Mouse (Mus musculus): ENCODE results near the gene Ifrd1. TPM values are rescaled to one million over a fixed set of nuclear protein-coding genes. Genes with fewer than 3 reads are reported as not detected.

The Ifrd1 gene
- polyA plus RNA-seq, 1 experiment from 2014 or later = 105 TPM

DNA sequence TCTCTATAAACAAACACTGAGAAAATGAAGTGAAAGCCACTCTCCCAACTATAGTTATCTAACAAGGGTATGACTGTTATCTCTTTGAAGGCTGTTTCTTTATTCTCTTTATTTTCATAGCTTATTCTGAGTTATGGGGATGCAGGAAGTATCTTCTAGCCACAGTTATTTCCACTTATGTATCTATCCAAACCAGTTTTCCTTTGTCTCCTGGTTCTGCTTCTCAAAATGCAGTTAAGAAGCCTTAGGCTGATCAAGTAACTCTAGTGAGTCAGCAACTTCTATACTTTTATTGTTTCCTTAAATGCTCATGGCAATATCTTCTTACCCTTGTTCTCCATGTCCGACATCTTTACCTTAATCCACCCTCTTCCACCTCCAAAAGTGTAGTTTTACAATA, 16.1 kb downstream of the Ifrd1 start:
- Histone ChIP-seq H3K4me3 (no peak overlapping the region), H3K4me2 (no peak overlapping the region), H3K9me3 (no peaks in the 10 kb centered on the region), H3K4me1 (no peaks in the 10 kb centered on the region), H3K36me3 (no peaks in the 10 kb centered on the region), H3K27me3 (no peaks in the 10 kb centered on the region), H3K27ac (no peak overlapping the region), H3K9ac (no peak overlapping the region)
- ATAC-seq (ENCODE audit: insufficient number of reproducible peaks, low FRiP score, low TSS enrichment, low read depth) = no peak
- WGBS = 83% methylated on average over 1 of the region's 1 CpGs

DNA sequence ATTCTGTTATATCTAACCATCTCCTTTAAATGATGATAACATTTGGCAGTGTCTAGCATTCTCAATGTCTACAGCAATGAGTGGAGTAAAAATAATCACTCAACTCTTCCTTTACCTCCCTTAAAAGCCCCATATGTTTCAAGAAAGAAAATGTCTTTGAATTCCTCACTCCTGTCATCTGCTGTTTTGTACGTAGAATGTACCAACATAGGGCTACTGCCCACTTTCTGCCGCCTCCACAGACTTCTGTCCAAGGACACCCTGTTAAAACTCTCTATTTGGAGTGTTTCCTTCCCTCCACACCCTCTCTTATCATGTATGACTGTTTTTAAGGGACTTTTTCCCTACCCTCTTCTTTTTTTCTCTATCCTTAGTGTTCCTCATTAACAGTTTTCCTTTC, 16.7 kb downstream of the Ifrd1 start:
- 90% methylated on average over 2 of the region's 2 CpGs for WGBS
- no peak overlapping the region for H3K9ac ChIP-seq

DNA sequence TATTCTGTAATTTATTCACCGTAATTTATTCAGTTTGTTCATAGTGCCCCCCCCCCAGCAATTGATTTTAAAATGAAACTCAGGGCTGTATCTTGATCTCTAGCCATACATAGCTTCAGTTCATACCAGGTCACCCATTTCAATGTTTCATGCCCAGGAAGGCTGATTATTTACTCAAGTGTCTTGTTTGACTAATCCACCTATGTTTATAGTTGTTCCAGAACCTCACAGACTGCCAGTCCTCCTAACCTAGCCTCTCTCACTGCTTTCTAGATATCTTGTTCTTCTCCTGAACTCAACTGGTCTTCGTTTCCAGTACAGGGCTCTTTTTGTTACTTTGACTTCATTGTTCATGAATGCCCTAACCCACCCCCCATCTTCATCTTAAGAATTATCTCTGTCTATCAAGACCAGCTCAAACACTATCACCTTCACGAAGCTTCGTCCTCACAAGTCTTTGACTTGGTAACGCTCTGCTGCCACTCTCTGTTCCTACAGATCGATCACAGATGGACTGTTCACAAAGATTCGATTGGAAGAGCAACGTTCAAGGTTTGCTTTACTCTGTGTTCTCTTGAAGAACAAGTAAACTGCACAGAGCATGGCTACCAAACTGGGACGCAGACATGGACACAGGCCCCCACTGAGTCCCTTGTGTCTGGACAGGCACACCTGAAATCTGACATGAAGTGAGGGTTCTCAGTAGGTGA, 24.0 kb downstream of the Ifrd1 start:
- Histone ChIP-seq H3K4me1 (peaks cover 6% of the 10 kb centered on the region), H3K27me3 (no peaks in the 10 kb centered on the region), H3K36me3 (no peaks in the 10 kb centered on the region), H3K4me3 (no peak overlapping the region), H3K9me3 (no peaks in the 10 kb centered on the region), H3K4me2 (no peak overlapping the region), H3K9ac (no peak overlapping the region), H3K27ac (no peak overlapping the region)
- 95% methylated on average over 9 of the region's 9 CpGs for WGBS
- no peak for ATAC-seq (ENCODE audit: insufficient number of reproducible peaks, low FRiP score, low TSS enrichment, low read depth)

More for the DNA sequence above, 16.7 kb downstream of the Ifrd1 start:
- H3K4me2 ChIP-seq = no peak overlapping the region
- no peak overlapping the region for H3K4me3 ChIP-seq
- no peaks in the 10 kb centered on the region for H3K9me3 ChIP-seq
- H3K36me3 ChIP-seq = no peaks in the 10 kb centered on the region
- ATAC-seq (ENCODE audit: insufficient number of reproducible peaks, low FRiP score, low TSS enrichment, low read depth) = no peak
- H3K27ac ChIP-seq = no peak overlapping the region
- H3K27me3 ChIP-seq = no peaks in the 10 kb centered on the region
- no peaks in the 10 kb centered on the region for H3K4me1 ChIP-seq

DNA sequence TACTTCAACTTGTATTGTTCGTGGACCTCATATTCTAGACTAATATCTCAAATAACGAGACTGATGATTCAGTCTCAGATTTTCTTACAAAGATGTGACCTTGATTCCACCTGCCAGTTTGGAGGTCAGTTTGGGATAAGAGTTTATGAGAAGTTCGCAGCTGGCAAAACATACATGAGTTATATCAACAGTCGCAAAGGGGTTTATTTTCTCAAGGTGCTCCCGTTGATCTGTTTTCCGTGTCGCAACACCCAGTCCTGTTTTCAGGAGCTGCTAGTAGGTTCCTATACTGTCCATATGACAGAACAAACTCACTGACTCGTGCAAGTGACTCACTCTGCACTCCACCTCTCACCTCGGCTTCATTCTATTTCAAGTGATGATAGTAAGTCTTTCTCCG, 24.6 kb downstream of the Ifrd1 start:
- Histone ChIP-seq H3K36me3 (no peaks in the 10 kb centered on the region), H3K9me3 (no peaks in the 10 kb centered on the region), H3K4me2 (peak overlapping the region; percentile 62), H3K4me3 (peak overlapping the region; percentile 95), H3K27me3 (no peaks in the 10 kb centered on the region), H3K27ac (peak overlapping the region; percentile 76), H3K9ac (peak overlapping the region; percentile 46), H3K4me1 (peaks cover 6% of the 10 kb centered on the region)
- ATAC-seq (ENCODE audit: insufficient number of reproducible peaks, low FRiP score, low TSS enrichment, low read depth) = no peak
- WGBS = 48% methylated on average over 10 of the region's 10 CpGs

DNA sequence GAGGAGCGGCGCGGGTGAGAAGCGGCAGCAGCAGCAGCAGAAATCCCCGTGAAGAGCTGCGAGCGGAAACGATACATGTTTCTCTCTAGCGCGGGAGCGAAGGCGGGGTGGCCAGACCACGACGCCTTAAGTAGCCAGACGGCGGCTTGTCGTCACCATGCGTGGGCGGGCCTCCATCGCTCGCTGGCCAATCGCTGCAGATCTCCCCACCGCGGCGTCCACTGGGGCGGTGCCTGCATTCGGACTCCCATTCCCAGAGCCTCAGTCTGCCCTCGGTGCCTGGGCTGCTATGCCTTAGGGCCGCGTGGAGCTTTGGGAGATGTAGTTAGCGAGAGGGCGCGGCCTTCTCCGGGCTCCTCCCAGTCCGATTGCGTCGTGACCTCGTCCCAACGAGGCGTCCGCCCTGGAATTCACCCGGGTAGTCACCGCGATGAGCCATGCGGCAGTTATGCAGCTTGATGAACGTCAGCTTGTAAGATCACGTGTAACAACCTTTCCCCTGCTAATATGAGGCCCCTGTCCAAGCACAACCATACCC, 25.2 kb downstream of the Ifrd1 start:
- Histone ChIP-seq H3K27me3 (no peaks in the 10 kb centered on the region), H3K9me3 (no peaks in the 10 kb centered on the region), H3K27ac (peak overlapping the region; percentile 96), H3K4me1 (peaks cover 6% of the 10 kb centered on the region), H3K4me3 (peak overlapping the region; percentile 95), H3K9ac (peak overlapping the region; percentile 82), H3K4me2 (peak overlapping the region; percentile 62), H3K36me3 (no peaks in the 10 kb centered on the region)
- peak; percentile 99 for ATAC-seq (ENCODE audit: insufficient number of reproducible peaks, low FRiP score, low TSS enrichment, low read depth)
- under 1% methylated on average over 47 of the region's 47 CpGs for WGBS

DNA sequence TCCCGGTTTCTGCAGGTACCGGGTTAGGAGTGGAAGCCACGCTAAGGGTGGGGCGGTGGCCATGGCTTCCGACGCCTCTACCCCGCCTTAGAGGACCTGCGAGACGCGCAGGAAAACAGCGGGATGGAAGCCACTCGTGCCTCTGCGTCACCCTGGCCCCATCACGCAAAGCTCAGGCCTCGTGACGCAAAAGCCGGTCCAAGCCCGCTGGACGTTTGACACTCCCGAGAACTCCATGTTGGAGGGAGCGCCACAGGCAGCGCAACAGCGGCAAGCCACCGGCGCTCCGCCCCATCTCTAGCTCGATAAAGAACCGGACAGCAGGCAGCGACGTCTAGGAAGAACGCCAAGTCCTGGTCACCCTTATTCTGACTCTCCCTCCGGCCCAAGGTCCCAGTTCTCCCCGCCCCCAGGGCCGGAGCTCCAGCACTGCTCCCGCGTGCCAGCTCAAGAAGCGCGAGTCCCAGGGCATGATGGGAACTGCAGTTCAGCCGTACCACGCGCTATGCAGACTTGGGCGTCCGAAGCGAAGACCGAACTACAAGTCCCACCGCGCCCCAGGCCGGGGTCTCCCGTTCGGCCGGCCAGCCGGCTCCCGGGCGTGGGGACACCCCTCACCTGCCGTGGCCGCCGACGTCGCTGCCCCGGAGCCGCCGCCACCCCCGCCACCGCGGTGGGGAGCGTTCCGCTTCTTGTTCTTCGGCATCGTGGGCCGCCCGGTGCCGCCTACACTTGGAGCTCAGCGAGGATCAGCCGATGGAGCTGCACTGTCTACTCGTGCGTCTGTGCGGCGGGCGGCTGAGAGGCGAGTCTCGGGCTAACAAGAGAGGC, 25.8 kb downstream of the Ifrd1 start:
- under 1% methylated on average over 81 of the region's 81 CpGs for WGBS
- Histone ChIP-seq H3K9me3 (no peaks in the 10 kb centered on the region), H3K9ac (peak overlapping the region; percentile 82), H3K4me3 (peak overlapping the region; percentile 95), H3K27me3 (no peaks in the 10 kb centered on the region), H3K4me1 (peaks cover 6% of the 10 kb centered on the region), H3K36me3 (0 out of 2 replicates have a peak, but pooled peaks cover 2% of the 10 kb centered on the region), H3K4me2 (peak overlapping the region; percentile 62), H3K27ac (peak overlapping the region; percentile 96)
- peak; percentile 90 for ATAC-seq (ENCODE audit: insufficient number of reproducible peaks, low FRiP score, low TSS enrichment, low read depth)

DNA sequence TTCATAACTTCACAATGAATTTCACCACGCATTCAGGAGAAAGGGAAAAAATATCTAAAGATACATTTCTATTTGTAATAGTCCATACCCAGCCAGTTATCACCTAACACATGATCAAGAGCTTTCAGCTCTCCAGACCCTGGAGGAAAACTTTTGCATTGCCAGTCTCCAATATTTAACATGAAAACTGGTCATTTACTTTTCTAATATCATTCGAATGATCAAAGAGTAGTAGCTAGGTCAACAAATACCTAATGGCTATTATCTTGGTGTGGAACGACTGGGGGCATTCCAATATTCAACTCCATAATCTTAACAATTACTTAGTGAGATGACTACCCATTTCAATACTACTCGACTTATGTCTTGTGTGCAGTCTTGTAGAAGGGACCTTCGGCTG, 26.7 kb downstream of the Ifrd1 start:
- H3K4me1 ChIP-seq = peaks cover 6% of the 10 kb centered on the region
- H3K4me2 ChIP-seq = peak overlapping the region; percentile 62
- WGBS = 8% methylated on average over 5 of the region's 5 CpGs
- H3K9ac ChIP-seq = peak overlapping the region; percentile 82; the same call in 1 of the 2 replicates
- H3K36me3 ChIP-seq = peaks cover 7% of the 10 kb centered on the region
- H3K4me3 ChIP-seq = peak overlapping the region; percentile 95
- no peaks in the 10 kb centered on the region for H3K9me3 ChIP-seq
- H3K27me3 ChIP-seq = no peaks in the 10 kb centered on the region
- ATAC-seq (ENCODE audit: insufficient number of reproducible peaks, low FRiP score, low TSS enrichment, low read depth) = no peak
- no peak overlapping the region for H3K27ac ChIP-seq

DNA sequence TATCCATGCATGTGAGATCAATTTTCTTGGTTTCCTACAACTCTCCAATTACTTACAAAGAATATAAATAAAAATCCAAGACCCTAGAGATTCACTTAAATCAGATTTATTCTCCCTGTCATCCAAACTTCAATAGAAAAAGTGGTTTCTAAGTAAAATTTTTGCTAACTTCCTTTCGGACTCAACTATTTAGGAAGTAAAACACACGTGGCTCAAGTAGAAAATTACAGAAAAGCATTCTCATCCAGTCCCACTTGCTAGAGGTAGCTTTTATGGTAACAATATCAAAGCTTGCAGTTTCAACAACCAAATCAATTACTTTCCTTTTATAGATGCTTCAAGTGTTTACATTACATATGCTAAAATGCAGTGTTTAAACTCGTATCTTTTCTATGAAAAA, 27.4 kb downstream of the Ifrd1 start:
- Histone ChIP-seq H3K36me3 (peaks cover 12% of the 10 kb centered on the region), H3K9me3 (no peaks in the 10 kb centered on the region), H3K4me2 (peak overlapping the region; percentile 62), H3K4me3 (peak overlapping the region; percentile 95), H3K9ac (no peak overlapping the region), H3K4me1 (peaks cover 6% of the 10 kb centered on the region), H3K27ac (no peak overlapping the region), H3K27me3 (no peaks in the 10 kb centered on the region)
- WGBS = 14% methylated on average over 3 of the region's 3 CpGs
- ATAC-seq (ENCODE audit: insufficient number of reproducible peaks, low FRiP score, low TSS enrichment, low read depth) = no peak

DNA sequence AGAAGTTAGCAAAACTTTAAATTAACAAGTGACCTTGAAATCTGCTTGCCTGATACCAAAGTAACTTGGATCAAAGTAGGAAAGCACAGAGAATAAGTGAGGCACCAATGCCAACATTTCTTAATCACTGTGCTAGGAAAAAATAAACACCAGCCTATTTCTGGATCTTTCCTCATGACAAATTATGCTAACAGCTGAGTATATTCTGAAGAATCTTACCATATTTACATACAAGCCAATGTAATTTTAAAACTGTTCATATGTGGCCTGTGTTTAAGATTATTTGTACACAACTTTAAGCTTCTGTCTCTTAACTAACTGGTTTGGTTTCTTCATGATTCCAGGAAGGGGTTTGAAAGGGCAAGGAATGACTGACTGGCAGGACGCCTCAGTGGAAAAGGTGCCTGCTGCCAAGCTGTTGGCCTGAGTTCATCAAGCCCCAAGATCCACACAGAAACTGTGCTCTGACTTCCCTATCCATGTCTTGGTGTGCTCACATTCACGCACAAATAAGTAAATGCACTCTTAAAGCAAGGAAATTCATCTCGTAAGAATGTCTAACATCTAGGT, 28.2 kb downstream of the Ifrd1 start:
- ATAC-seq (ENCODE audit: insufficient number of reproducible peaks, low FRiP score, low TSS enrichment, low read depth) = no peak
- Histone ChIP-seq H3K9ac (no peak overlapping the region), H3K36me3 (peaks cover 20% of the 10 kb centered on the region), H3K4me2 (peak overlapping the region; percentile 19; the same call in 1 of the 2 replicates), H3K4me1 (peaks cover 6% of the 10 kb centered on the region), H3K9me3 (no peaks in the 10 kb centered on the region), H3K27me3 (no peaks in the 10 kb centered on the region), H3K4me3 (peak overlapping the region; percentile 5; the same call in 1 of the 2 replicates), H3K27ac (peak overlapping the region; percentile 47)
- 35% methylated on average over 3 of the region's 3 CpGs for WGBS

DNA sequence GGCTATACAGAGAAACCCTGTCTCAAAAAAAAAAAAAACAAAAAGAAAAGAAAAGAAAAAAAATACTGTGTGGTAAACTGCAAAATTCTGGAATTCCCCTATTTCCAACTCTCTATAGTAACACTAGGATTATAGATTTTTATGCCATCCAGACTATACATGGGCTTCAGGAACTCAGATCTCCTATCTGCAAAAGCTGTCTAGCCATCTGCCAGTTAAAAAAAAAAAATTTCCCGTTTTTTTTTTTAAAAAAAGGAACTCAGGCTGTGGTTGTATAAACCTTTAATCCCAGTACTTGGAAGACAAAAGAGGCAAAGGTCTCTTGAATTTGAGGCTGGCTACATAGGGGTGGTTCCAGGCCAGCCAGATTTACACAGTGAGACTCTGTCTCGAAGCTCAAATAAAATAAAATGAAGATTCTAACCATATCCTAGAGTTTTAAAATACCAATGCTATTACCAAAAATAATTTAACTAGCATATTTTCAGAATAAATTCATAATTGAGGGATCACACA, 29.8 kb downstream of the Ifrd1 start:
- no peak overlapping the region for H3K4me3 ChIP-seq
- H3K4me2 ChIP-seq = no peak overlapping the region
- no peaks in the 10 kb centered on the region for H3K9me3 ChIP-seq
- peaks cover 6% of the 10 kb centered on the region for H3K4me1 ChIP-seq
- no peak for ATAC-seq (ENCODE audit: insufficient number of reproducible peaks, low FRiP score, low TSS enrichment, low read depth)
- peaks cover 35% of the 10 kb centered on the region for H3K36me3 ChIP-seq
- H3K27me3 ChIP-seq = no peaks in the 10 kb centered on the region
- H3K27ac ChIP-seq = no peak overlapping the region
- H3K9ac ChIP-seq = no peak overlapping the region
- WGBS = 75% methylated on average over 2 of the region's 2 CpGs

DNA sequence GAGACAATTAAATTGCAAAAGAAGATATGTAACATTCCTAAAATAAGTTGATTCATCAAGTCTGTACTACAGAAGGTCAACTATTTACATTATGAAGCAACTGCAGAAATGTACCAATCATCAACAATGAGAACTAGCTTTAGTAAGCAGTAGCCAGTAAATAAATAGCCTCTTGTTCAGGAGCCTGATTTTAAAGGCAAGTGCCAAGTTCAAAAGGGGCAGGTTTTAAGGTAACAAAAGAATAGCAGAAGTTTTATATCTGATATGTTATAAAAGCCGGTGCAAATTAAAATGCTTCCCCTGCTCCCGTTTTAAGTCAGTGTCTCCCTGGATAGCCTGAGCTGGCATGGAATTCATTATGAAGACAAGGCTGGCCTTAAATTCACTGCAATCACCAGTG, 30.5 kb downstream of the Ifrd1 start:
- Histone ChIP-seq H3K4me3 (no peak overlapping the region), H3K27me3 (no peaks in the 10 kb centered on the region), H3K4me2 (no peak overlapping the region), H3K27ac (no peak overlapping the region), H3K36me3 (peaks cover 42% of the 10 kb centered on the region), H3K9me3 (no peaks in the 10 kb centered on the region), H3K4me1 (peaks cover 6% of the 10 kb centered on the region), H3K9ac (no peak overlapping the region)
- ATAC-seq (ENCODE audit: insufficient number of reproducible peaks, low FRiP score, low TSS enrichment, low read depth) = no peak
- WGBS = 75% methylated on average over 2 of the region's 2 CpGs
